Mouse (Mus musculus): ENCODE data around the gene Slc39a11.

Gene Slc39a11

DNA sequence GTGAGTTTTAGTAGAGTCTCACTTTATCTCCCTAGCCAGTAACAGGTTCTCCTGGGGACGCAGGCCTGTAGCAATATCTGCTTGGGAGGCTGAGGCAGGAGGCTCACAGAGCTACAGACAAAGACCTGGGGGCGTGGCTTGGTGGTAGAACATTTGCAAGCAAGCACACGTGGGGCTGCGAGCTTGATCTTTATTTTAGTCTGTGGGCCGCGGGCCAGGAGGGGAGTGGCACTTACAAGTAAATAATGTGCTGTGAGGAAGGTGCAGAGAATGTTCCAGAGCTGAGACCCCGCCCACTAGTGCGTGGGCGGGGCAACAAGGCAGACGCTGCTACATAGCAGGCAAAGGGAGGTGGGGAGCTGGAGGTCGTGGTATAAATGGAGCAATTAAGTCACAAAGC is 250.3 kb downstream of the Slc39a11 start:
- DNase-seq (ENCODE audit: low spot score) = no peak

DNA sequence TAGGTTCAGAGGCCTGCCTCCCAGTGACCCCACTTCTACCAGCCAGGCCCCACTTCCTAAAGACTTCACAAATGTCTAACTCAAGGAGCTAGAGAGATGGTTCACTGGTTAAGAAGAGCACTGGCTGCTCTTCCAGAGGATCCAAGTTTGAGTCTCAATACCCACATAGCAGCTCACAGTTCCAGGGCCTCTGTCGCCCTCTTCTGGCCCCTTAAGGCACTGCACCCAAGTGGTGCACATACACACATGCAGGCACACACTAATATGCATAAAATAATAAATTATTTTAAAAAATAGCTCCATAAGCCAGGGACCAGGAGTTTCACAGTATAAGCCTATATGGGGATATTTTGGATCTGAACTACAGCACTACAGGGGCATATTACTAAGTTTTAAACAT is 252.5 kb downstream of the Slc39a11 start:
- DNase-seq (ENCODE audit: low spot score) = no peak

DNA sequence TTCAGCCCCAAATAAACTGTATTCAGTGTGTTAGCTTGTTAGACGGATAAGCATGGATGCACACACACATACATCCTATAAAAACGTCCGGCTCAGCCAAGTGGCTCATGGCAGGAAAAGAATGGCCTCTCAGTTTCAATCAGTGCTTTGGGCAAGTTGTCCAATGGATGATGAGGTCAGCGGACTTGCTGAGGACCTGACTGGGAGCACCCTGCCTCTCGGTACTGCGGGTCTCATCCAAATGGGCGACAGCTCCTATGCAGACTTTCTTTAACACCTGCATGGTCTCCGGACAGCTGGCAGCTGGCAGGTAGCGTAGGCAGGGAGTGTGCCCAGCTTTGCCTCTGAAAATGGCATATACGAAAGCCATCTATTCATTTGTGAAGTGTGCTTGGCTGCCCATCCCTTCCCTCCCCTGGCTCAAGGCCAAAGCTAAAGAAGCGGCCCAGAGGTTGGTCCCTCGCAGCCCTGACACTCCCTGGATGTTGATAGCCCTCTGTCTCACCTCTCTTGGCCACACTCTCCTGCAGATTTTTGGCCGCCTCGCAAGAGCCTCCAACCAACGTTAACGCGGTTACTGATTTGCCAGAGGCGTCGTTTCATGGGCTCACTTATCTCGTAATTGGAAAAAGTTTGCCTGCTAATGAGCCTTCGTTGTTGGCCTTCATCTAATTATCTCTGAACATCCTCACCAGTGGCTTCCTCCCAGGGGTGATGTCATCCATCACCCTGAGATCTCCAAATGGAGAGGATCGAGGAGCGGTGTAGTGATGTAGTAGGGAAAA is 256.3 kb downstream of the Slc39a11 start:
- no peak for DNase-seq (ENCODE audit: low spot score)

DNA sequence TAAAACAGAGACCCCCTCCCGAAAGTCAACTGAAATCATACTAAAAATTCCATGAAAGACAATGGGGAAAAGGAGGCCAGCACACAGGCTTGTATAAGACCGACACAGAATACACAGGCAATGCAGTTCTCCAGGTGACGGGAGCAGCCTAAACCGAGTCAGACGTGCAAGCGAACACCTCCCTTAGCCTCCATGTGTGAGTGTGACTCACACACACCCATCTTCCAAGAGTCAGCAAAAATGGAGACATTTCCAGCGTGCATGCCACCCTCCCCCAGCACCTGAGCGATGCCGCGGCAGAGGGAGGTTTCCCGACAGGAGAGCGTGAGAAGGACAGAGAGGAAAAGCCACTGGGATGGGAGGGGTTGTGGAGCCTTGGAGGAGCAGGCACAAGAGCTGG is 258.2 kb downstream of the Slc39a11 start:
- DNase-seq (ENCODE audit: low spot score) = no peak

DNA sequence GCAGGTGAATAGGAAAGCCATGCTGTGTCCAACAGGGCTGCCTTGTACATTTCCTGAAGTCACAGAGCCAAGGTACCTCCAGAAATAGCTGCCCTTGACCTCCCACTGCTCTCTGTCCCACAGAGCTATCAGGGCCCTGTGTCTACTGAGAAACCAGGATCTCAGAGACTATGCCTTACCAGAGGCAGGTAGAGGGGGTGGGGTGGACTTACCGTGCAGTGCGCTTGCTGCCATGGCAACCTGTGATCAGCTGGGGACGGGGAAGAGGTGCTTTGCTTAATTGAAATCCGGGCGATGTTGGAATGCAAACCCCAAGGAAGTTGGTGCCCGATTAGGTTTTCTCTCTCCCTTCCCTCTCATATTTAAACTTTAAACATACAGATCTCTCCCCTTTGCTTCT is 260.2 kb downstream of the Slc39a11 start:
- DNase-seq (ENCODE audit: low spot score) = no peak

DNA sequence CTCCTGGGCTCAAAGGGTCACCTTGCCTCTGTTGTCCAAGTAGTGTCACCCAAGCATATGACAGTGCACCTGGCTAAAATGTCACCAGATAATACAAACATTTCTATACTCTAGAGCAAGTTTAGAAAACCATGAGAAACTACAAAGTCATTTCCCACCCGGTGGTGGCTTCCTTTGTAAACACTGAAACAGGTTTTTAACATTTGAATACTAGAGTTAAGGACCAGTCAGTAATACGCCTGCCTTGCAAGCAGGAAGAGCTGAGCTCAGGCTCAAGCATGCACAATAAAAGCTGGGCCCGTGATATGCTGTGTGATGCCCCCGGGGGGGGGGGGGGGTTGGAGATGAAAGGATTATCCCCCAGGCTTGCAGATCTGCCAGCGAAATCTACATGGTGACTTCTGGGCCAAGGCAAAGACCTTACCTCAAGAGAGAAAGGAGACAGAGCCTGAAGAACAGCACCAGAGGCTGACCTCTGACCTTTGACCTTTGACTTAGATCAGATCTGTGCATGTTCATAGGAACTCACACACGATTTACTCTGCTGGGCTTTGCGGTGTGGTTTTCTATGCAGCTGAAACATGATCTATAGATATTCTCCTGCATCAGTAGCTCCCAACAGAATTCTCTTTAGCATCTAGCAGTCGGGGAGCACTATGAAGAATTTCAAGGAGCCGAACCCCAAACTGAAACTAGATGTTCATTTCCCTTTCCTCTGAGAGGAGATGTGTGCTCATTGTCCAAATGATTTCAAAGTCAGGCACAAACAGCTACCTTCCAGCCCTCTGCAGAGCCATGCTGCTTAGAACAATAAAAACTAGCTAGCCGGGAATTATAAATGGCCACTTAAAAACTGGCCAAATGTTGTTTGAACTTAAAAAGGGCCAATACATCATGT is 267.0 kb downstream of the Slc39a11 start:
- no peak for DNase-seq (ENCODE audit: low spot score)

DNA sequence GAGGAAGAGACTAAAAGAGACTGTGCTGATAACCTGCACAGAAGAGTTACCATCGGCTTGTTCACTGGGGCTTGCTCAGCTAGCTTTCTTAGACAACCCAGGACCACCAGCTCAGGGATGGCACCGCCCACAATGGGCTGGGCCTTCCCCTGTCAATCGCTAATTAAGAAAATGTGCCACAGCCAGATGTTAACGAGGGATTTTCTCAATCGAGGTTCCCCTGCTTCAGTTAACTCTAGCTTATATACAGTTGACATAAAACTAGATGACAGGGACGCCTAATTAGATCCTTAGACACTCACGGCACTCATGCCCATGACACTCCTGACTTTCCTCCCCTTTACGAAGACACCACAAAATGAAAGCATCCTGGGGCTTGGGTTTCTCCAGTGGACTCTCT is 268.3 kb downstream of the Slc39a11 start:
- DNase-seq (ENCODE audit: low spot score) = no peak

DNA sequence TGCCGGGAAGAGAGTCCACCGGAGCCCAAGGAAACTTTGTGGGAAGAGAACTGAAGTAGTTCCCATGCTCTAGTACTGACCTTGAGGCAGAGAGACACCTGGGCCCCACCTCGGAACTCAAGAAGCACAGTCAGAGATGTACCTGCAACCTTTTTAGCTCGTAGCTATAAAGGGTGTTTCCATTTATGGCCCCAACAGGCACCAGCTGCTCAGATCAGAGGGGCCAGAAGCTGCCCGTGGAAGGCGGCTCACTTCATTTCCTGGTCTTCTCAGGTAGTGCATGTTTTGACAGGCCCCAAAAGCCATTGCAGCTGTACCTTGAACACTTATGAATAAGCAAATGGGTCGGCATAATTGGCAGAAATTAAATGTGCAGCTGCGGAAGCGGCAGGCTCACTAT is 271.0 kb downstream of the Slc39a11 start:
- DNase-seq (ENCODE audit: low spot score) = no peak

DNA sequence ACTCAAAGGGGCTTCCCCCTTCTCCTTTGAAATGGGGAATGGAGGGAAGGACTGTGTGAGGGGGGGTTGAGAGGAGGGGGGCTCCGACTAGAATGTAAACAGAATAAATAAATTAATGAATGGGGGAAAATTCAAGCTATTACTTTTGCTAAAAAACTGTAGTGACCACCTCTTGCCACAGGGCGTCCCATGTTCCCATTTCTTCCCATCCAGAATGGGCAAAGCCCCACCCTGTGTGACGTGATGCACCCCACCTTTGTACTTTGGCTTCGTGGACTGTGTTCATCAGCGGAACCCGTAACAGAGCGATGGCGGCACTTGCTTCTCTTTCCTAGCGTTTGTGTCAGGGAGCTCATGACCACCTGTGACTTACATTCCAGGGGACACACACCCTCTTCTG is 273.8 kb downstream of the Slc39a11 start:
- DNase-seq (ENCODE audit: low spot score) = no peak

DNA sequence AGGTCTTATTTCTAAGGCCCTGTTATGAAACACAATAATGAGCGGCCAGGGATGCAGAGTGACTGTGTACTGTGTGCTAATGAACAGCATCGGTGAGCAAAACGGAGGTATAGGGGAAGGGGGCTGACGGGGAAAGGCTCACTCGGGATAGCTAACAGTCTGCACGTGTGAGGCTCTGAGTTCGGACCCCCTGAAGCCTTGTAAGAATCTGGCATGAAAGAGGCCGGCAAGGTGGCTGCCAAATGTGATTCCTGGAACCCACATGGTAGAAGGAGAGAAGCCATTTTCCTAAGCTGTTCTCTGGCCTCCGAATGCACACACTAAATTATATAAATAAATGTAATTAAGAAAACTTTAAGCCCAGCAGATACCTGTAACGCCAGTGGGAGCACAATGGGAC is 276.0 kb downstream of the Slc39a11 start:
- DNase-seq (ENCODE audit: low spot score) = no peak

DNA sequence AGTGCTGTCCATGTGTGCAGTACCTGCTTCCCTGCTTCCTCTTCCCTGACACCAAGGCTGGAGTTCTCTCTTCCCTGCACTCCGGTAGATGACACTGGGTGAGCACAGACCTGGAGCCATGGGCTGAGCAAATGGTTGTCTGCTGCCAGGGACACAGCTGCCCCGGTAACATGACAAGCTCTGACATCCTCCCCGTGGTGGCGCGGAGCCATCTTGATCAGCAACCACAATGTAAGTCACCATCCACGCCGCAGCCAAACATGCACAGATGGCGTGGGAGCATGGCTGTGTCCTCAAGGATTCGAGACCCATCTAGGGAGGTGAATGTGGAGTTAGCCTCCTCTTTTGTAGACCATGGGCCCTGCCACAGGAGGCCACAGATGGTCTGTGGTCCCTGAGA is 276.5 kb downstream of the Slc39a11 start:
- DNase-seq (ENCODE audit: low spot score) = no peak

DNA sequence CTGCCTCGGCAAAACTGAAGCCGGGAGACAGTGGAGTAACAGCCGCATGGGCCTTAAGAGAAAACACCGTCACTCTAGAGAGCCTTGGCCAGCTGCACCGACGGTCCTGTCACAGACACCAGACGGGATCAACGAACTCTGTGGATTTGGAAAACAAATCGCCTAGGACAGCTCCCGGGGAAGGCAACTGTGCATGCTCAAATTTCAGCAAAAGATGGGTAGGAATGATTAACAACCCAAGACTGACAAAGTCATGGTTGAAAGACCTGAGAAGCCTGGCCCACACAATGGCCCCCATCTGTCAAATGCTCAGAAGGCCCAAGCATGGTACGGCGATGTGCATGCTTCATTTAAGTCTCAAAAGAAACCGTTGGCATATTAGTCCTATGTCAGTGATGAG is 281.8 kb downstream of the Slc39a11 start:
- DNase-seq (ENCODE audit: low spot score) = no peak

DNA sequence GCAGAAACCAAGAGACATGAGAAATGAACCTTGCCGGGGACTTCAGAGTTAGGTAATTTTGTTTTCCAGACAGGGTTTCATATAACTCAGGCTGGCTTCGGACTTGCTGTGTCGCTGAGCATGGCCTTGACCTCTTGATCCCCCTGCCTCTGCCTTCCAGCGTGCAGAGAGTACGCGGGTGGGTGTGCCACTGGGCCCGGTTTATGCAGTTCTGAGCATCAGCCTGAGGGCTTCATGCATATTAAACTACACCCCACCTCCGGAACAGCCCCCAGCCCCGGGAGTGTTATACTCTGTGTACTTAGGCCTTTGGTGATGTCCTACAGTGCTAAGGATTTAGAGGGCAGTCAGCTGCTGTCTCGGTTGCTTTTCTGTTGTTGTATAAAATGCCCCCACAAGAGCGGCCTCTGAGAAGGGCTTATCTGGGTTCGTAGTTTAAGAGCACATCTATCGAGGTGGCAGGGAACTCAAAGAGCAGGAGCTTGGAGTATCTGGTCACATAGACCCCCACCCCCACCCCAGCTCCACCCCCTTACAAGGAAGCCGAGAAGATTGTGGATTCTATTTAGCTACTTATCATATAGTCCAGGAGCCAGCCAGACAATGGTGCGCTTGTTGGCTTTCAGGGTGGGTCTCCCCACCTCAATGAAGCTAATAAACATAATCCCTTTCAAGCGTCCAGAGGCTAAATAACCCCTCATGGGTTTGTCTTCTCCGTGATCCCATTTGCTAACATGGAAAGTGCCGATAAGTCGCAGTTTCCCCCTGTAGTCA is 283.4 kb downstream of the Slc39a11 start:
- no peak for DNase-seq (ENCODE audit: low spot score)

DNA sequence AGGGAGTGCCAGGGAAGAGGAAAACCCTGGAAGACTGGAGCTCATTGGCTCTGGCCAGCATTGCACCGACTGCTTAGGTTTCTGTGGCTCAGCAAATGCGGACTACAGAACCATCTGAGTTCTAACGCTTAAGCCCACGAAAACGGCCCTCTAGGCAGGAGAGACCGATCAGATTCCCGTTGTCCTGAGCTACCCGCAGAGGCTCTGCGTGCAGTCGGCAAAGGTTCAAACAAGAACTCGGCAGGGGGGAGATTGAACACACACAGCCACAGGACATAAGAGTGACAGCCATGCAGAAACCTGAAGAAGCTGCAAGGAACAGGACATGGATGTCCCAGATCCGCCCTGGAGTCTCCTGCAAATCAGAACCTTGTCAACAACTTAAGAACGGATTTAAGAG is 286.1 kb downstream of the Slc39a11 start:
- no peak for DNase-seq (ENCODE audit: low spot score)

DNA sequence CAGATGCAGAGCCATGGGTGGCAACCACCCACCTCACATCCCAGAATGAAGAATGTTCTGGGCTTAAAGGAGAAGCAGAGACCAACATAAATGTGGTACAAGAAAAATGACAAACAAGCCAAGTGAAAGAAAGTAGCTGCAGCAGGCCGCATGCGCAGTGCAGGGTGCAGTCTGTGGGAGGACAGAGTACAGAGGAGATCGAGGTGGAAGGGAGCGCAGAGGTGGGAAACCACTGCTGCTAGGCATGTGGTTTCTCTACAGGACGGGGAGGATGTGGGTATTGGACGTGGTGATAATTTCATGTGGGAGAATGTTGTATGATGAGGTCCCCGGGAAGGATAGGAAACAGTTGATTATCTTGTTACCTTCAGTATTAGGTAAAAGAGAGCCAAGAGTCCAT is 287.3 kb downstream of the Slc39a11 start:
- no peak for DNase-seq (ENCODE audit: low spot score)

DNA sequence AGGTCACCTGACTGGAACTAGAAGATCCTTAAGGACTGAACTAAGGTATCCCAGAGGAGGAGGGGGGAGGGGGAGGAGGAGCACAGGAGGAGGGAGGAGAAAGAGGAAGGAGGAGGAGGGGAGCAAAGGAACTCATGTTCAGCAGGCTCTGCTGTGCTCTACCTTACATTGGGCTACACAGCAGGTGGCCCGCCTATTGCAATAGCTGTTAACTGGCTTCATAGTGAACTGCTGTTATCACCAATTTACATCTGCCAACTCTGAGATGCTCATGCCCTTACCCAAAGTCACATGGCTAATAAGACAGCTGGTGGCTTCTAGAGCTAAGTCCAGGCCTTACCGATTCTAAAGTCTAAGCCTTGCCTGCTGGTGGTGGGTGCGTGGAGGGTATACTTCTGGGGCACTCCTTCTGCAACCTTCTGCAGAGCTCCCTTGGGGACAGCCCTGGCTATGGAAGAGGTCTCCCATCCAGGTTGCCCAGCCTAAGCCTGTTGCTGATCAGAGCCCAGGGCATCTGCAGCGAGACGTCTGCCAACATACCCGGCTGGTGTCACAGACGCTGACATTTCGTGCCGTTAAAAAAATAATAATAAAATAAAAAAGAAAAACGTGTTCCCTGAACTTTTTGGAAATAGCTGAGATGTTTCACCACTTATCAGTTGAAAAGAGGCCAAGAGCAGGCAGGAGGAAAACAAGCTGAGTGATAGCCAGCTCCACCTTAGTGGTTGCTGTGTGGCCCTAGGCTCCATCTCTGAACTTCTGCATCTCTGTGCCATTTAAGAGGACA is 289.6 kb downstream of the Slc39a11 start:
- DNase-seq (ENCODE audit: low spot score) = no peak

DNA sequence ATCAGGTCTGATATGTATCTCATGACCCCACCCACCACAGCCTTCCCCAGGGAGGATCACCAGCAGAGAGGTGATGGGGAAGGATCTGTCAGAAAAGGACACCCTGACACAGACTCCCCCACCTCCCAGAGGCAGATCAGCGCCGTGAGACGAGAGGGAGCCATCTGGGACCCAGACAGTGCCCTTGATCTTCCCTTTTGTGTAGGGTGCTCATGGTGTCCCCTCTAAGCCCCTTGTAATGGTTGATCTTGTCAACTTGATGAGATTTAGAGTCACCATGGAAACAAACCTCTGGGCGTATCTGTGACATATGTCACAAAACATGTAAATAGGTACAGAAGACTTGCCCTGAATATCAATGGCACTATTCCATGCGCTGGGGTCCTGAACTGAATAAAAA is 293.9 kb downstream of the Slc39a11 start:
- DNase-seq (ENCODE audit: low spot score) = no peak

DNA sequence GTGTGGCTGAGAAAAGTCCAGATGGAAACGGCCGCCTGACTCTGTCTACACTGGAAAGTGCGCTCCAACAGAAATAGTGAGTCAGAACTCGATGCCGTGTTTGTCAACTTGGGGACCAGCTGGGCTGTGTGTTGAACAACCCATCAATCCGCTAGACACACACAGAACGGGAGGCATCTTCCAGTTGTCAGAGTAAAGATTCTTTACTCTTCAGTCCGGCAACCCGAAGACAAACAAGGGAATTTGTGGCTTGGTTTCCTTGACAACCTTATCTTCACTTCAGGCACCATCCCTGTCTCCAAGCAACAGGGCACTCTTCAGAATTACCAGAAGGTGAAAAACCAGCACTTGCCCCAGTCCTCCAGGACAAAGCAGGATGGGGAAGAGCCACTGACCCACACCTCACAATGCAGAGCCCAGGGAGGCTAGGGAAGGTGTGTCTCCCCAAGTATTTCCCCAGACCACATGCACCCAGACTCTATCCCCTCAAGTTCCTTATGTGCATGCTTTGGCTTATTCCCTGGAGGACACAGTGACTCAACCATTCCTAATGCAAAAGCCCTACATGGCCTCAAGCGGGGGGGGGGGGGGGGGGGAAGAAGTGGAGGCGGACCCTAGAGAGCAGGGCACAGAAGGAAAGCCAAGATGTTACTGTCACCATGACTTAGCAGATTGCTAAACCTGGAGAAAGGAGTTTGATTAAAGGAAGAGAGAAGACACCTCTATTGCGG is 297.6 kb downstream of the Slc39a11 start:
- DNase-seq (ENCODE audit: low spot score) = no peak

DNA sequence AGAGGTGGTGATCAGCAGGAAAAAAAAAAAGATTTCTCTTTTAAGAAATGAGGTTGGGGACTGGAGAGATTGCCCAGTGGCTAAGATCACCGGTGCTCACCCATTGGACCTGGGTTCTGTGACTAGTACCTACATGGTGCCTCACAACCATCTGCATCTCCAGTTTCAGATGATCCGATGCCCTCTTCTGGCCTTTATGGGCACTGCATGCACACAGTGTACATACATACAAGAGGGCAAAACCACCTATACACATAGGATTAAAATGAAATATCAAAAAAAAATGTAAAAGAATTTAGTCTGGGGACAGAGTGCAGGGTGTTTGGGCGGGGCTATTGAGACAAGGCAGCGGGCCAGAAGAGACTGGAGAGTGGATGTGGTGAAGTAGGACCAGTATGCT is 299.3 kb downstream of the Slc39a11 start:
- no peak for DNase-seq (ENCODE audit: low spot score)

DNA sequence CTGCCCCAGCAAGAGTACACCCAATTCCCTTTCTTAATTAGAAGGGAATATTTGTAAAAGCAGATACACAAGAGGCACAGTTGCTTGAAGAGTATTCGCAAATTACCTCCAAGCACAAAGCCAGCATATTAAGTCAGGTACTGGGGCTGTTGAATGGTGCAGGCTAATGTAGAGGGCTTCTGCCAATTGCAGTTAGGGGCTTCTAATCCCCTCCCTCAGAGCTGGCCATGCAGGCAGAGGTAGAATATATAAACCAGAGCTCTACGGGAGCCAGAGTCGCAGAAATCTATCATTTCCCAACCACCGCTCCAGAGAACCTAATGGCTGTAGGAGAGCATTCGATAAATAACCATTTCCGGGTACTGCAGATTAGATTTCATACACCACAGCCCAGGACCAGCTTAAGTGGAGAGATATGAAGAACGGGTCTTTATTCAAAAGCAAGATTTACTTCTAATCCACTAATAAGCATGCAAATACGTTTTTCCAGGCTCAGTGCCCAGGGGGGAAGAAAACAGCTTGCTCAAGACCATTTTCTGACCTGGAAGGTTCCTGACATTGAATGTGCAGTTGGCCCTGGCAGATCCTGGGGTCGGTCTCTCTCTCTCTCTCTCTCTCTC is 302.9 kb downstream of the Slc39a11 start:
- no peak for DNase-seq (ENCODE audit: low spot score)

DNA sequence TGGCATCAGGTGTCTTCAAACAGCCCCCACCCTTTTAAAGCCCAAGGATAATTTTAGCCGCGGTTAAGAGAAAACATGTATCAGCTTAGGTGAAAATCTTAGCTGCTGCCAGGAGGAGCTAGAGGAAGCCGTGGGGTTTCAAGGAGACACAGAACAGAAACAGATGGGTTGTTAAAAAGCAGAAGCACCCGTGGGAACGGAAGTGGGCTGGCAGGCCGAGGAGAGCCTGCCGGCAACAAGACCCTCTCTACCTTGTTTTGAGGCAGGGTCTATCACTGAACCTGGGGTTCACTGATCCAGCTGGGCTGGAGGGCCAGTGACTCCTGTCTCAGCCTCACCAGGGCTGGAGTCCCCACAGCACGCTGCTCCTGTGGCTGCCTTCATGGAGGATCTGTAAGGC is 310.1 kb downstream of the Slc39a11 start:
- DNase-seq (ENCODE audit: low spot score) = no peak
